Mouse (Mus musculus): ENCODE data around the gene Sall4. TPM values are rescaled to one million over a fixed set of nuclear protein-coding genes. Genes with fewer than 3 reads are reported as not detected.
A peak's percentile ranks its signal among the peaks of the same experiment; 100 is the strongest.
"Not testable (repeated sequence)": the region's sequence is repeated elsewhere in the genome, so short reads cannot be mapped to it uniquely, and the experiment has no call there.

Gene Sall4
- polyA plus RNA-seq, 1 experiment from 2014 or later = 5.4 TPM

GRCm38 (mm10) chr2:168776238-168776637 is 8.5 kb upstream of the Sall4 start:
- H3K36me3 ChIP-seq = no peaks in the 10 kb centered on the region
- peak overlapping the region; percentile 77 for H3K27ac ChIP-seq
- ATAC-seq (ENCODE audit: low read depth) (peak; percentile 70), DNase-seq (no peak)
- no peak overlapping the region for H3K9ac ChIP-seq
- 36% methylated on average over 3 of the region's 3 CpGs for WGBS (ENCODE audit: insufficient replicate concordance)
- H3K4me2 ChIP-seq = no peak overlapping the region
- no peaks in the 10 kb centered on the region for H3K27me3 ChIP-seq
- H3K4me3 ChIP-seq (replicated peaks) = no peak overlapping the region
- H3K9me3 ChIP-seq (replicated peaks) = no peaks in the 10 kb centered on the region
- no peaks in the 10 kb centered on the region; the same call in 1 of the 2 replicates for H3K4me1 ChIP-seq (replicated peaks)

DNA sequence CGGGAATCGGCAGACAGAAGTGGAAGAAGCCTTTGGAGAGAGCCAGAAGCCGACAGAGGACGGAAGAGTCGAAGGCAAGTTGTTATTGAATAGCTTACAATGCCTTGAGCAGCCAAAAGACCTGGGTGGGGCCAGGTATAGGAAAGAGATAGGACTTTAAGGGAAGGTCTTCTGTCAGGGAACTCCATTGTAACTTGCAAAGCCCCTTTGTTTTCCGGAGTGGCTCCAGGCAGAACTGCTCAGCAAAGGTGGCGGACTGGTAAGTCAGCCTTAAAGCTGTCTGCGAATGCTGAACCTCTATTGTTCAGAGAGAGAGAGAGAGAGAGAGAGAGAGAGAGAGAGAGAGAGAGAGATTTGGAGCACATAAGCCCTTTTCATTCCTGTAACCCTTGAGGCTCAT is 1.5 kb upstream of the Sall4 start:
- Histone ChIP-seq H3K9me3 (replicated peaks) (no peaks in the 10 kb centered on the region), H3K4me2 (no peak overlapping the region), H3K36me3 (no peaks in the 10 kb centered on the region), H3K27me3 (peaks cover 64% of the 10 kb centered on the region), H3K9ac (no peak overlapping the region), H3K27ac (no peak overlapping the region), H3K4me1 (replicated peaks) (no peaks in the 10 kb centered on the region; the same call in 1 of the 2 replicates), H3K4me3 (replicated peaks) (no peak overlapping the region)
- WGBS (ENCODE audit: insufficient replicate concordance) = 56% methylated on average over 8 of the region's 8 CpGs
- DNase-seq (no peak), ATAC-seq (ENCODE audit: low read depth) (no peak)

GRCm38 (mm10) chr2:168766538-168767361 is 993 bp downstream of the Sall4 start:
- no peaks in the 10 kb centered on the region for H3K9me3 ChIP-seq (replicated peaks)
- DNase-seq (no peak), ATAC-seq (ENCODE audit: low read depth) (peak; percentile 61)
- H3K9ac ChIP-seq = peak overlapping the region; percentile 61
- H3K27me3 ChIP-seq = peaks cover 88% of the 10 kb centered on the region
- 1% methylated on average over 52 of the region's 52 CpGs for WGBS (ENCODE audit: insufficient replicate concordance)
- H3K36me3 ChIP-seq = no peaks in the 10 kb centered on the region
- peak overlapping the region; percentile 56 for H3K4me3 ChIP-seq (replicated peaks)
- peaks cover 4% of the 10 kb centered on the region; the same call in 1 of the 2 replicates for H3K4me1 ChIP-seq (replicated peaks)
- H3K4me2 ChIP-seq = peak overlapping the region; percentile 50
- peak overlapping the region; percentile 76 for H3K27ac ChIP-seq

DNA sequence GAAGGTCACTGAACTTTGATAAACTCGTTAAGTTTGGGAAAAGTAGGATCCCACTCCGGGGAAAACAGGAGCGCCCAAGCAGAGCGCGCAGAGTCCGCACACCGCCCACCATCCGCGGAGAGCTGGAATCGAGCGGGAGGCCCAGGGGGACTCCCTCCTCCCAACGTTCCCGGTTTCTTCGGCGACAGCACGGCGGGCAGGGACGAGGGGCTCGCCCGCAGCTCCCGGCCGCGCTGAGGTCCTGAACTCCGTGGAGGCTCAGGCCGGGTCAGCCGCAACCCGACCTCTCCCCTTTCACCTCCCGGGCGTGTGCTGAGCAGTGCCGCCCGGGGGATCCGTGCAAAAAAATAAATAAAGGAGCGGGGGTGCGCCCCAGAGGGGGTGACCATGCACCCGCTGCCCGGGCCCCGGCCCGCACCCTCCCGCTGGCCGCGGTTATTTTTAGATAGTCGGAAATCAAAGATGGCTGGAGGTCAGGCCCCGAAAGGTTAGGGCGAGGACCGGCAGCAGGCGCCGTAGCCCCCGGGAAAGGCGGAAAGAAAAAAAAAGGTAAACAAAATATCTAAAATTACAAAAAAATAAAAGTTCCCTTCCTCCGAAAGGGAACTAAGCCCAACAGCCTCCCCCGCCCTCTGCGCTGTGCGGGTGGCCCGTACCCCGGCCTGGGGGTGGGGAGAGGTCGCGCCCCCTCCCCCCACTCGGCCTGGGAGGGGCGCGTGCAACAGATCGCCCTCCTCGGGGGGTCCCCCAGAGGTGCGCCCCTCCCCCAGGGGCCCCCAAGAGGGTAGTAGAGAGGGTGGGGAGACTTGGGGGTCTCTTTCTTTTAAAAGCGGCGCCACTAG is 1.8 kb downstream of the Sall4 start:
- peak overlapping the region; percentile 56 for H3K4me3 ChIP-seq (replicated peaks)
- H3K4me2 ChIP-seq = peak overlapping the region; percentile 50
- DNase-seq = no peak
- peak overlapping the region; percentile 61 for H3K9ac ChIP-seq
- H3K36me3 ChIP-seq = no peaks in the 10 kb centered on the region
- H3K27me3 ChIP-seq = peaks cover 96% of the 10 kb centered on the region
- peak; percentile 6; the same call in 1 of the 2 replicates for ATAC-seq (ENCODE audit: low read depth)
- peak overlapping the region; percentile 76 for H3K27ac ChIP-seq
- H3K9me3 ChIP-seq (replicated peaks) = no peaks in the 10 kb centered on the region
- WGBS (ENCODE audit: insufficient replicate concordance) = under 1% methylated on average over 64 of the region's 65 CpGs
- H3K4me1 ChIP-seq (replicated peaks) = peaks cover 4% of the 10 kb centered on the region; the same call in 1 of the 2 replicates

GRCm38 (mm10) chr2:168765065-168765681 is 2.6 kb downstream of the Sall4 start:
- H3K27me3 ChIP-seq = peaks cover 92% of the 10 kb centered on the region
- 1% methylated on average over 32 of the region's 32 CpGs for WGBS (ENCODE audit: insufficient replicate concordance)
- no peak overlapping the region for H3K9ac ChIP-seq
- peaks cover 4% of the 10 kb centered on the region; the same call in 1 of the 2 replicates for H3K4me1 ChIP-seq (replicated peaks)
- H3K27ac ChIP-seq = peak overlapping the region; percentile 76; the same call in 1 of the 2 replicates
- no peaks in the 10 kb centered on the region for H3K36me3 ChIP-seq
- peak; percentile 60 for ATAC-seq (ENCODE audit: low read depth)
- H3K9me3 ChIP-seq (replicated peaks) = no peaks in the 10 kb centered on the region
- H3K4me3 ChIP-seq (replicated peaks) = peak overlapping the region; percentile 56
- peak overlapping the region; percentile 50 for H3K4me2 ChIP-seq
- DNase-seq = no peak

- Histone ChIP-seq H3K4me1 (replicated peaks) (peaks cover 4% of the 10 kb centered on the region; the same call in 1 of the 2 replicates), H3K9ac (no peak overlapping the region), H3K9me3 (replicated peaks) (no peaks in the 10 kb centered on the region), H3K4me3 (replicated peaks) (peak overlapping the region; percentile 56), H3K27me3 (peaks cover 85% of the 10 kb centered on the region), H3K27ac (no peak overlapping the region), H3K36me3 (no peaks in the 10 kb centered on the region), H3K4me2 (peak overlapping the region; percentile 50)
- ATAC-seq (ENCODE audit: low read depth) = no peak
- DNase-seq = no peak
- WGBS (ENCODE audit: insufficient replicate concordance) = 27% methylated on average over 9 of the region's 9 CpGs
These were observed 3.3 kb downstream of the Sall4 start for GRCm38 (mm10) chr2:168764460-168764867.

DNA sequence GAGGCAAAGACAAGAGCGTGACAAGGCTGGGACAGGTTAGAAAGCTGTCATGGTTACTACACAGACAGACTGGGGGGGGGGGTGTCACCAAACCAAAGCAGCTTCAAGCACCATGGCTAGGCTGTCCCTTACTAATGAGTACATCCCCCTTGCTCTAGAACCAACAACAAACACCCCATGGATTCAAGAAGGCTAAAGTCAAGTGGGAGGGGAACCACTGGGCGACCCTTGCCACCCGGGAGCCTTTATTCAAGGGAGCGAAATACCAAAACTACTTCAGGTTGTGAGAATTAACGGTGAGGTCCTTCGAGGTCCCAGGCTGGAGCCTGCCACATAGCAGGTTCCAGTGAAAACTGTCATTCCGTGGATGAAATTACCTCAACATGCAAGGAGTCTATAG is 4.0 kb downstream of the Sall4 start:
- WGBS (ENCODE audit: insufficient replicate concordance) = 31% methylated on average over 7 of the region's 7 CpGs
- H3K4me3 ChIP-seq (replicated peaks) = no peak overlapping the region
- H3K9me3 ChIP-seq (replicated peaks) = no peaks in the 10 kb centered on the region
- no peak overlapping the region for H3K9ac ChIP-seq
- peaks cover 4% of the 10 kb centered on the region; the same call in 1 of the 2 replicates for H3K4me1 ChIP-seq (replicated peaks)
- peak overlapping the region; percentile 50 for H3K4me2 ChIP-seq
- ATAC-seq (ENCODE audit: low read depth) (no peak), DNase-seq (no peak)
- H3K27ac ChIP-seq = no peak overlapping the region
- H3K27me3 ChIP-seq = peaks cover 78% of the 10 kb centered on the region
- no peaks in the 10 kb centered on the region for H3K36me3 ChIP-seq

GRCm38 (mm10) chr2:168762411-168762815 is 5.3 kb downstream of the Sall4 start:
- ATAC-seq (ENCODE audit: low read depth) (no peak), DNase-seq (no peak)
- peak overlapping the region; percentile 21 for H3K4me2 ChIP-seq
- H3K4me3 ChIP-seq (replicated peaks) = no peak overlapping the region
- H3K9ac ChIP-seq = no peak overlapping the region
- H3K4me1 ChIP-seq (replicated peaks) = peaks cover 4% of the 10 kb centered on the region; the same call in 1 of the 2 replicates
- H3K9me3 ChIP-seq (replicated peaks) = no peaks in the 10 kb centered on the region
- H3K27me3 ChIP-seq = peaks cover 64% of the 10 kb centered on the region
- H3K36me3 ChIP-seq = no peaks in the 10 kb centered on the region
- no peak overlapping the region for H3K27ac ChIP-seq
- 17% methylated on average over 12 of the region's 12 CpGs for WGBS (ENCODE audit: insufficient replicate concordance)

GRCm38 (mm10) chr2:168761954-168762353 is 5.8 kb downstream of the Sall4 start:
- peaks cover 59% of the 10 kb centered on the region for H3K27me3 ChIP-seq
- no peak overlapping the region for H3K4me3 ChIP-seq (replicated peaks)
- peak overlapping the region; percentile 21 for H3K4me2 ChIP-seq
- no peaks in the 10 kb centered on the region for H3K9me3 ChIP-seq (replicated peaks)
- ATAC-seq (ENCODE audit: low read depth) (no peak), DNase-seq (no peak)
- 30% methylated on average over 4 of the region's 4 CpGs for WGBS (ENCODE audit: insufficient replicate concordance)
- H3K9ac ChIP-seq = no peak overlapping the region
- peaks cover 4% of the 10 kb centered on the region; the same call in 1 of the 2 replicates for H3K4me1 ChIP-seq (replicated peaks)
- no peak overlapping the region for H3K27ac ChIP-seq
- no peaks in the 10 kb centered on the region for H3K36me3 ChIP-seq

GRCm38 (mm10) chr2:168761141-168761540 is 6.6 kb downstream of the Sall4 start:
- H3K4me1 ChIP-seq (replicated peaks) = peaks cover 4% of the 10 kb centered on the region; the same call in 1 of the 2 replicates
- H3K27me3 ChIP-seq = peaks cover 51% of the 10 kb centered on the region
- no peak overlapping the region for H3K27ac ChIP-seq
- H3K9ac ChIP-seq = no peak overlapping the region
- 59% methylated on average over 9 of the region's 9 CpGs for WGBS (ENCODE audit: insufficient replicate concordance)
- DNase-seq (no peak), ATAC-seq (ENCODE audit: low read depth) (no peak)
- H3K9me3 ChIP-seq (replicated peaks) = no peaks in the 10 kb centered on the region
- no peaks in the 10 kb centered on the region for H3K36me3 ChIP-seq
- H3K4me3 ChIP-seq (replicated peaks) = no peak overlapping the region
- H3K4me2 ChIP-seq = no peak overlapping the region

DNA sequence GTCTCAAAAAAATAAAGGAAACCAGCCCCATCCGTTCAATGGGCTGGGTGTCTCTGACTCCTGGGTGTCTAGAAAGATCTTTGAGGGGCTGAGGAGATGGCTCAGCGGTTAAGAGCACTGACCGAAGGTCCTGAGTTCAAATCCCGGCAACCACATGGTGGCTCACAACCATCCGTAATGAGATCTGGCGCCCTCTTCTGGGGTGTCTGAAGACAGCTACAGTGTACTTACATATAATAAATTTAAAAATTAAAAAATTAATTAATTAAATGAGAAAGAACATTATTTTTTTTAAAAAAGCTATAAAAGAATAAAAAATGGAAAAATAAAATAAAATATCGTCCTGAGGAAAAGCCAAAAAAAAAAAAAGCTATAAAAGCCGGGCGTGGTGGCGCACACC is 23.3 kb downstream of the Sall4 start:
- H3K4me2 ChIP-seq; H3K4me1 ChIP-seq (replicated peaks); H3K9ac ChIP-seq; H3K36me3 ChIP-seq; H3K9me3 ChIP-seq (replicated peaks); H3K27ac ChIP-seq; H3K4me3 ChIP-seq (replicated peaks); ATAC-seq (ENCODE audit: low read depth); DNase-seq: not testable (repeated sequence)
- 77% methylated on average over 10 of the region's 10 CpGs for WGBS (ENCODE audit: insufficient replicate concordance)
- H3K27me3 ChIP-seq = peaks cover 25% of the 10 kb centered on the region

Data from liver, embryonic 13.5 days (tissue).